Mouse (Mus musculus): ENCODE data around the gene Actr1b.
"Not testable (repeated sequence)": the region's sequence is repeated elsewhere in the genome, so short reads cannot be mapped to it uniquely, and the experiment has no call there.

The Actr1b gene

GRCm38 (mm10) chr1:36707166-36707565, 7.1 kb downstream of the Actr1b start:
- DNase-seq (ENCODE audit: low spot score), result no peak

- DNase-seq (ENCODE audit: low spot score), result no peak
These were observed 17.2 kb downstream of the Actr1b start for GRCm38 (mm10) chr1:36697030-36697429.

GRCm38 (mm10) chr1:36696411-36696810, 17.8 kb downstream of the Actr1b start:
- DNase-seq (ENCODE audit: low spot score), result no peak

GRCm38 (mm10) chr1:36694871-36695270, 19.4 kb downstream of the Actr1b start:
- DNase-seq (ENCODE audit: low spot score), result no peak

GRCm38 (mm10) chr1:36691271-36692155, 22.7 kb downstream of the Actr1b start, which contains the start of gene Cox5b:
Cox5b (plus strand) TSS chr1:36691449.
- DNase-seq (ENCODE audit: low spot score), result peak; percentile 98

- no peak for DNase-seq (ENCODE audit: low spot score)
These were observed 23.5 kb downstream of the Actr1b start for GRCm38 (mm10) chr1:36690671-36691235.

- DNase-seq (ENCODE audit: low spot score), result peak; percentile 85
These were observed 30.3 kb downstream of the Actr1b start for GRCm38 (mm10) chr1:36683810-36684467.

- no peak for DNase-seq (ENCODE audit: low spot score)
These were observed 31.4 kb downstream of the Actr1b start, which contains the start of gene Fam178b for GRCm38 (mm10) chr1:36682620-36683355. Fam178b (minus strand) TSS chr1:36683183.

GRCm38 (mm10) chr1:36680893-36681292, 33.3 kb downstream of the Actr1b start:
- DNase-seq (ENCODE audit: low spot score), result no peak

GRCm38 (mm10) chr1:36674936-36675335, 39.3 kb downstream of the Actr1b start:
- no peak for DNase-seq (ENCODE audit: low spot score)

- DNase-seq (ENCODE audit: low spot score), result no peak
These were observed 41.4 kb downstream of the Actr1b start for GRCm38 (mm10) chr1:36672648-36673350.

GRCm38 (mm10) chr1:36671260-36671659, 43.0 kb downstream of the Actr1b start:
- no peak for DNase-seq (ENCODE audit: low spot score)

- no peak for DNase-seq (ENCODE audit: low spot score)
These were observed 44.0 kb downstream of the Actr1b start for GRCm38 (mm10) chr1:36670256-36670655.

- not testable (repeated sequence) for DNase-seq (ENCODE audit: low spot score)
These were observed 46.2 kb downstream of the Actr1b start for GRCm38 (mm10) chr1:36668007-36668406.

GRCm38 (mm10) chr1:36665934-36666333, 48.3 kb downstream of the Actr1b start:
- DNase-seq (ENCODE audit: low spot score), result no peak

GRCm38 (mm10) chr1:36665165-36665723, 49.0 kb downstream of the Actr1b start:
- no peak for DNase-seq (ENCODE audit: low spot score)

GRCm38 (mm10) chr1:36664457-36664856, 49.8 kb downstream of the Actr1b start:
- DNase-seq (ENCODE audit: low spot score), result peak; percentile 29

GRCm38 (mm10) chr1:36658621-36659399, 55.4 kb downstream of the Actr1b start:
- DNase-seq (ENCODE audit: low spot score), result no peak

- DNase-seq (ENCODE audit: low spot score), result no peak
These were observed 56.4 kb downstream of the Actr1b start for GRCm38 (mm10) chr1:36657658-36658415.
